Mouse (Mus musculus): ENCODE measurements around the gene Grm4.

Grm4 gene

DNA sequence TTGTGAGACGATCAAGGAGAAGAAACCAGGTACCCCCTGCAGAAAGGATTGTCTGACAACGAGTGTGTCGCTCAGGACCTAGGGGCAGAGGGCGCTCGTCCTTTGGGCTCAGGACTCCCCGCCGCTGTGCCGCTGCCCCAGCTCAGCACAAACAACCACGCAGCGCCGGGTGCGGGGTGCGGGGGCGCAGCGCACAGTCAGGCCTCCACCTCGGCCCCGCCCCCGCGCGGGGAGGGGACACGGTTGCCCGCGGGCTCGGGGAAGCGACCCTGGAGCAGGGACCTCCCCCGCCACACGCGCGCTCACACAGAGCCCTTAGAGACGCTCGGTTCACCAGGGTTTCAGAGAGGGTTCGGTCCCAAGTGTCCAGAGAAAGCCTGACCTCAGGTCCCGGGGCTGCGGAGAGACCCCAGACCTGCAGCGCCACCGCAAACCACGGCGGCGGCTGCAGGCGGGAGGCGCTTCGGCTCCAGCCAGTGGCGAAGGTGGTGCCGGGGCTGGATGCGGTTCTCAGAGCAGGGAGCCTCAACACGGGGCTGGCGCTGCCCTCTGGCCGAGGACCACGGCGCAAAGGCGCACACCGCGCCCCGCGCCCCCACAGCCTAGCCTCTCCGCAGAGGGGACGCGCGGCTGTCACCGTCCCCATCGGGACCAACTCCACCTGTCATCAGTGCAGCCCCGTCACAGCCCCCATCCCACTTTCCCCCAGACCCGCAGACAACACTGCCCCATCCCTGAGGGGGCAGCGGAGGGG is 9.2 kb downstream of the Grm4 start:
- DNase-seq (ENCODE audit: low read depth) = no peak

DNA sequence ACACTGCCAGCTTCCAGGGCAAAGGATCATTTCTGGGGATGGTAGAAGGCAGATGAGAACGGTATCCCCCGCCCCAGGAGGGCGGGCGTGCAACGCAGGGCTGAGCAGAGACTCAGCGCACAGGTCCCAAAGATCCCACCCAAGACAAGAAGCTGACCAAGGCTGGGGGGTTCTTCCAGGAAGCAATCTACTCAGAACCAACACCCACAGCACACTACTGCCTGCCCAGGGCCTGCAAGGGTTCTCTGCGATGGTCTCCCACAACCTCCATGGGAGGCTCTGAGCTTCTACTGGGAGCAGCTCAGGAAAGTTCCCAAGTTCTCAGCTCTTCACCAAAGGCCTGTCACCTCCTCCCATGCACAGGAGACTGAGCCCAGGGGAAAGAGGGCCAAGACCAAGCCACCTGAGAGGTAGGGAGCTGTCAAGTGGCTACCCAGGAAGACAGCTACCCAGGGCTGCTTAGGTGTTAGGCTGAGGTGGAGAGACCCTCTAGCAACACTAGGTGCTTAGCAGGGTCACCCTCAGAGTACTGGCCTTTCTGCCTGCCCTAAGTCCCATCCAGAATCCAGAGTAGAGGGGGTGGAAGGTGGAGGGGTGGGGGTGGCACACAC is 10.0 kb downstream of the Grm4 start:
- DNase-seq (ENCODE audit: low read depth) = no peak

DNA sequence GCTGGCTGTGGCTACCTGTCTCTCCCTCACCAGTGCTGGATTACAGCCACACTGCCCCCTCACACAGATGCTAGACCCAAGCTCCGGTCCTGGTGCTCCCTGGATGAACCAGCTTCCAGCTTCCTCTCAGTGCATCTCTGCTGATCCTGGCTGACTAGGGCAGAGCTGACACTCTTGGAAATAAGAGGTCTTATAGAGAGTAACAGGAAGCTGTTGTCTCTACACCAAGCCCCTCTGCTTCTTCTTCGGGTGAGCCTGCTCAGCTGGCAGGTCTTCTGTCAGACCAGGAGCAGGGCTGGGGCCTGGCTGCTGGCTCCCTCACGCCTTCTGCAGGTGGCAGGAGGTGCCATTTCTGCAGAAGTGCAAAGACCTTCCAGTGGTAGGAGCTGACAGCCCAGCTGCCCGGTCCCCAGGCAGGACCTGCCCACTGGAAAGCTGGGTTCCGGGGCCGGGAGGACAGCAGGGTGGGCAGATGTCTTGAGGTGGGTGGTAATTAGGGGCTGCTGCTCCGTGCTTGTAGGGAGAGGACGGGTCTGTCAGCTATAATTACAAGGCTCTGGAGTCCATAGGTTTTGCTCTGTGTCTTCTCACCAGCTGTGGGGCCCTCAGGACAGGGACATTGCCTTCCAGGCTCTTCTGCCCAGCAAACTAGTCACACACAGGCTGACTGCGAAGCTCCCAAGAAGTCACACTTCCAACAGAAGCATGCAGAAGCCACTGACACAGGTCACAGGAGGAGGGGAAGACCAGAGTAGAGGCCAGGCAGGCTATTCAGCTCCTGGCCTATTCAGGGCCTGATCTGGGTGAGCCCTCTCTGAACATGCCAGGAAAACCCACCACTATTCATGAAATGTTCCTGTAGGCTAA is 10.7 kb downstream of the Grm4 start:
- no peak for DNase-seq (ENCODE audit: low read depth)

DNA sequence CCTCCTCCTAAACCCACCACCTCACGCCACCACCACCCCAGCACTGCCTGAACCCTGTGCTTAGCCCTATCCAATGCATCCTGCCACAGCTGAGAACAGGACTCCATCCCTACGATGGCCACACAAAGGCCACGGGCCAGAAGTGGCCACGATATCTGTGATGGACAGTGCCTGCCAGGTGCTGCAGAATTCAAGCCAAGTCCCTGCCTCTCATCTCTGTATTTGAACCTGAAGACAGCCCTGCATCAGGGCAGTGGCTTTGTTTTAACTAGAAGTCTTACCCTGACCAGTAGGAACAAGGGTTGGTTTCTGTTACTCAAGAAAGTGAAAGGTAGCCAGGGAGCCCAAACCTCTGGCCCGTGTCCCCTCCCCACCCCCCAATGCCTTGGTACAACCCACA is 12.1 kb downstream of the Grm4 start:
- DNase-seq (ENCODE audit: low read depth) = no peak

DNA sequence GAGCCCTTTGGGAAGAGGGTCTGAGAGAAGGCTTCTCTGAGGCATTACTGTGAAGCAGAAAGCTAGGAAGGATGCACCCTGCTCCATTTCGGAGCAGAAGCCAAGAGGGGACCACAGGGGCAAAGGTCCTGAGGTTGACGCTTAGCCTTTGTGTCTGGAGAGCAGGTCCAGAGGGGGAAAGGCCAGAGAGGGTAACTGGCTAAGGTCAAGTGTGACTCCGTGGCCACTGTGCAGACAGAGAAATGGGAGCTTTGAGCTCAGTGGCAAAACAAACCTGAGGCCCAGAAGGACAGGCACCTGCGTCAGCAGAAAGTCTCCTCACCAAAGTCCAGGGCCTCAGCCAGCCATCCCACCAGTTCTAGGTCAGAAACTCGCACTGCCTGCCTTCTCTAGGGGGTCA is 12.7 kb downstream of the Grm4 start:
- DNase-seq (ENCODE audit: low read depth) = no peak

DNA sequence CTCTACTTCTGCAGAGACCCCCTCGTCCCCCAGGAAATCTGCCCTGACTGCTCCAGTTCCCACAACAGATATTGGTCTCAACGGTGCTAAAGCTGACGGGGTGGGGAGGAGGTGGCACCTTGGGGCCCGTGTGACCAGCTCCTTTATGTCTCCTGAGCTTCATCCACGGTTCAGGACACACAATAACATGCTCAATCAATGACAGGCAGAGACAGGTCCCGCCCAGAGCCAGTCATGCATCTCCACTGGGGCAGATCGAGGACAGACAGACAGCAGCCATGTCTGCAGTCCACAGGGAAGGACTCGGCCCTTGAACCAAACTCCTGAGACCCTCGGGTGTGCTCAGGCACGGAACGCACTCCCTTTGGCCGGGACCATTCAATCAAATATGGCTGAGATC is 13.2 kb downstream of the Grm4 start:
- no peak for DNase-seq (ENCODE audit: low read depth)

DNA sequence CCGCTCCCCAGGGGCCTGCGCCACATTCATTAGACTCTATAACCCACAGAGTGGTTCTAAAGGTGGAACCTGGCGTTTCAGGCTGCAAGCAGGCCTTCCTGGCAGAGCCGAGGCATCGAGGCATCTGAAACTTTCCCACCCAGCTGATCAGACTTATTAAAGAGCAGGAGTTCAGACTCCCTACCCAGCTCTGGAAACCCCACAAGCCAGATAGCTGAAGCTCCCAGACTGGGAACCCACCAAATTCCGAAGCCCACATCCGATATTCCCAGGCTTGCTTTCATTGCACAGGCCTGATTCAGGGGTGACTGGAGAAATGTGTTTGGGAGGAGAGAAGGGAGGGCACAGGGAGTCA is 13.6 kb downstream of the Grm4 start:
- no peak for DNase-seq (ENCODE audit: low read depth)

DNA sequence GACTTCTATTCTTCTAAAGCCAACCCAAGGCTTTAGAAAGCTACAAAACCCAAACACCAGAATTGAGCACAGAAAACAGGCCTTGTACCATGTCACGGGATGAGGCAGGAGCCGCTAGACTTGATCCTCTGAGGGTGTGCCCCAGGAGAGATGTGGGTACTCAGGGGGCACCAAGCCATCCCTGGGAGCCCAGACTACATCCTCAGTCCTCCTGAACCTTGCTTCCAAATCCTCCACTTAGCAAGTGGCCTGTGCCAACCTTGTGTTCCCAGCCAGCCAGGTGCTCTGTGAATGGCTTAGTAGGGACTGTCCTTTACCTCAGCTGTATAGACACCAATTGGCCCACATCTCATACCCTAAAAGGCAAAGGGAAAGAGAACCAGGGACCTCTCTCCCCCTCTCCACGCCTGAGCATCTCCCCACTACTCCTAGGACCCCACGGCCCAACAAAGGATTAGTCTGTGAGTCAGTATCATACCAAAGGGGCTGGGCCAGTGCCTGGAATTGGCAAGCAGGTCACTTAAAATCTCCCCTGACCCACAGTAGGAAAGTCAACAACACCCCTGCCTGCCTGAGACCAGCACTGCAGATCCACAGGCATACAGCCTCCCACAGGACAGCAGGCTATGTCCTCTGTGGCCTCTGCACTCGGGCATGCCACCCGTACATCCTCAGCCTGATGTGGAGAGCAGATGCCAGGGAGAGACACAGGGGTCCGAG is 14.2 kb downstream of the Grm4 start:
- DNase-seq (ENCODE audit: low read depth) = no peak

DNA sequence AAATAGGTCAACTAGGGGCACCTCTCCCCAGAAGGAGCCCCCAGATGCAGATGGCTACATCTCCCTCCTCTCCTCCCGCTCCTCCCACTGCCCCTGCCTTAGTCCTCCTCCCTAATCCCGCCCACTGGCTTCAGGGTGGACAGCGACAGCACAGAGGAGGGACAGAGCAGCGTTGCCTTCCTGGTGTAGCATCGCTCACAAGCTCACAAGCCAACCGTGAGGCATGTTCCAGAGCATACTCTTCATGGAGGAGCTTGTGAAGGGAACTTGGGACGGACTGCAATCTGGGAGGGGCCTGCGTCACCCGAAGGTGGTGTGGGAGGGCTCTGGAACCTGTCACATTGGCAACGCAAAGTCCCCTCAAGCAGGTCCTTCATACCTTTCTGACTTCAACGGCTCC is 14.8 kb downstream of the Grm4 start:
- no peak for DNase-seq (ENCODE audit: low read depth)

DNA sequence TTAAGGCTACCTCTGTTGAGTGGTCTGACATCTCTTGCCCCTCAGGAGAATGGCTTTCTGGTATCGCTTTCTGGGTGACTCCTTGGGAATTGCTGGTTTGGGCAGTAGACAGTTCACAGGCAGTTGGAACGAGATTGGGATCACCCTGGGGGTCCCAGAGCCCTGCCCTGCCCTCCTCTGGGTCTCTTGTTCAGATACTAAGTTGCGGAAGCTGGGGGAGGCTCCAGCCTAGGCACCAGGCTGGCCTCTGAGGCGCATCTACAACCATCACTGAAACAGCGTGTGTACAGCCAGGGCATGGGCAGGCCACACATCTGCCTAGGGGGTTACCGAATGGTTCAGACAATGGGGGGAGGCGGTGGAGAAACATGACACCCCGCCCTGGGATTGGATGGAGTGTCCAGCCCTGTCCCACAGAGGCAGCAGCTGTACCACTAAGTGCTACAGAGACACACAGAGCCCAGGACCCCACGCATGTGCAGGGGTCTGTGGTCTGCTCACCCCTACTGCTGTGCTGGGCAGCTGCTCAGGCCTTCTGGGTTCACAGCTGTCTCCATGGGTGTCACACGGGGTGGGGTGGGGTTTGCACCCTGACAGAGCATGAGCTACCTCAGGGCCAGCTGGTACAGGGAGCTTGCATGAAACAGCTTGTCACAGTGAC is 15.9 kb downstream of the Grm4 start:
- DNase-seq (ENCODE audit: low read depth) = no peak

DNA sequence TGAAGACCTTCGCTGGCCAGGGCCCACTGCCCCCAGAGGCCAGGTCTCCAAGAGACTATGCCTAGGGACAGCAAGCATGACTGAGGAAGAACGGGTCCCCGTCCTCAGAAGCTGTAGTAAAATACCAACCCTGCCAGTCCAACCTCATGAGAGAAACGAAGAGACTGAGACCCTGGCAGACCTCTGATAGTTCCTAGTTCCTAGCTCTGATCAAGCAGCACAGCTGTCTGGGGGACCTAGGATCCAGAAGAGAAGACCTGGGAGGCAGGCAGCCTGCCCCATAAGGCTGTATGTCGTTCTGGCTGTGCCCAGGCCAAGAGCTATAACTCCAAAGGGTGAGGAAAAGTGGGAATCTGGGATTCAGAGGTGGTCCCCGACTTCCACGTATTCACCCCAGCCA is 17.3 kb downstream of the Grm4 start:
- DNase-seq (ENCODE audit: low read depth) = no peak

DNA sequence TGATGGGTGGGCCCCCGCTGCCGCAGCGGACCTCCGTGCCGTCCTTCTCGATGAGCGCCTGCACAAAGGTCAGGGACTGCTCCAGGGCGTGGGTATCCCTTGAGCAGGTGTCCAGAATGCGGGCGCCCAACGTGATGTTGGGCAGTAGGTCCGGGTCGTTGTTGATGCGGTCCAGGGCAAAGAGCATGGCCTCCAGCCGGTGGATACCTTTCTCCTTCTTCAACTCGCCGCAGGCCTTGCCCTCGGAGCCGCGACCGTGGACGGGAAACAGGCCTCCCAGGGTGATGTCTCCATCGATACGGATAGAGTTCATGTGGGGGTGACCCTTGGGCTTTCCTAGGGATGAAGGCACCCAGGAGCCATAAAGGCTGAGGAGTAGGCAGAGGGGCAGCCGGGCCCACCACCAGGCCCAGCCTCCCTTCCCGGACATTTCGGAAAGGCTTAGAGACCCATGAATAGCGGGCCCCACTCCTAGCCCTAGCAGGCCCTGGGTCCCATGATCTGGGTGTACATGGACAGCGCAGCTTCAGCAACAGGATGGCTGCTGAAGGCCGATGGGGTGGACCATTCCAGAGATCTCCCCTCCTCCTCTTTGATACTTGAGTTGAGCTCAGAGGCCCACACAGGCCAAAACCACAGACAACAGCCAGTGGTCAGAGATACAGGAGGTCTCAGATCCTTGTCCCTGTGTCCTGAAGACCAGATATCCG is 18.3 kb downstream of the Grm4 start:
- no peak for DNase-seq (ENCODE audit: low read depth)

DNA sequence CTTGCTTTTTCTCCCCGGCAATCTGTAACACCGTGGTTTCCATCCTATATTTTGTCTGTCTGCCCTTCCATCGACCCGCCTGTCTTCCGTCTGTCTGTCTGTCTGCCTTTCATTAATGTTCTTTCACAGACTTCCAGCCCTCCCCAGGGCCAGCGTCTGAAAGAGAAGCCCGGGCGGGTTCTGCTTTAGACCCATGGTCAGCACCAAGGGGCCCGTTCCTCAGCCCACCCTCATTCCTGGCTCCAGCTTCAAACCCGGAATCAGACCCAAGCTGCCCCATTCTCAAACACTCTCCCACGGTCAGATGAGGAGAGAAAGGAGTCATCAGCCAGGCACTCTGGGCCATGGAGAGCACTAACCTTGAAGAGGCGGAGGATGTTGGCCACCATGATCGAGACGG is 18.9 kb downstream of the Grm4 start:
- no peak for DNase-seq (ENCODE audit: low read depth)

DNA sequence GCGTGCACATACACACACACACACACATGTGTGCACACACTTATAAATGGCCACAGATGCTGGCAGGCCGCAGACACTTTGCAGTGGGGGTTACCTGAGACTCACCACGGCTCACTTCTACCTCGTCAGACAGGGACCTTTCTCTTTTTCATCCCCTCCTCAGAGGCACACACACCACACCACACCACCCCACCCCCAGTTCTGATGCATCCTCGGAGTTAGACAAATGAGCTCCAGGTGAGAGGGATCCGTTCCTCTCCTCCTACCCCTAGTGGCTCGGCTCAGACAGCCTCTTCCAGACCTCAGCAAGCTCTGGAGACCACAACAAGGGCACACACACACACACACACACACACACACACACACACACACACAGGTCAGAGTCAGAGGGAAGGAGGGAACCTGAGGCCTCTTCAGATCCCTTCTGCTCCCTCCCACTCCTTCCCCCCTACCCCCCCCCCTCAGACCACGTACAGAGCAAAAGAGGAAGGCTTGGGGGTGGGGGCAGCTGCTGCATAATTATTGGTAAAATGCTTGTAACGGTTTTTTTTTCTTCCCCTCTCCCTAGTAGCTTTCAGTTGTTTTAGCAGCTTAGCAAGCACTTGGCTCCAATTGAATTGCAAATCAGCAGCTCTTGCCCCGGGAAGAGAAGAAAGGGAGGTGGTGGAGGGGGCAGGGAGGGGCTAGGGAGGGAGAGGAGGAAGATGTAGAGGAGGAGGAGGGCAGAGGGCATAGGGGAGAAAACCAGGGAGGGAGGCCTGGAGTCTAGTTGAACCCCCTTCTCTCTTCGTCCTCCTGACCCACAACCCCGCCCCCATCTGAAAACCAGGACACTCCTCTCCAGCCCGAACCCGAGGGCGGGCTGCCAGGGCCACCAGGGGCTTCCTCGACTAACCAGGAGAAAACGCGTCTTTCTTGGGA is 19.6 kb downstream of the Grm4 start:
- DNase-seq (ENCODE audit: low read depth) = peak; percentile 51

DNA sequence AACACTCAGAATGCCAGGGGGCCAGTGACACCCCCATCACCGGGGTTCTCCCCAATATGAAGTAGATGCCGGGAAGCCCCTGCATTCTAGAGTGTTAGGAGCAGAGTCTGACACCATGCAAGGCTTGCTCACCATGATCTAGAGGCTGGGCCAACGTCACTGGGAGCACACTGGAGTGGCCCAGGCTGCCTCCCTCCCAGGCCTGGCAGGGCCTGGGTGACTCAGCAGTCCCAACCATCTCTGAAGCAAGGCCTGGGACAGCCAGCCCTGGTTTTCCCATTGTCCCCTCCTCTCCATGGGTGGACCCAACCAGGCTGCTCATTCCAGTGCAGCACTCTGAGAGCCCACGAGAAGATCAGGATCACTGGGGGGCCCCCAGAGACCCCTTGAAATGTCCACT is 20.4 kb downstream of the Grm4 start:
- no peak for DNase-seq (ENCODE audit: low read depth)

DNA sequence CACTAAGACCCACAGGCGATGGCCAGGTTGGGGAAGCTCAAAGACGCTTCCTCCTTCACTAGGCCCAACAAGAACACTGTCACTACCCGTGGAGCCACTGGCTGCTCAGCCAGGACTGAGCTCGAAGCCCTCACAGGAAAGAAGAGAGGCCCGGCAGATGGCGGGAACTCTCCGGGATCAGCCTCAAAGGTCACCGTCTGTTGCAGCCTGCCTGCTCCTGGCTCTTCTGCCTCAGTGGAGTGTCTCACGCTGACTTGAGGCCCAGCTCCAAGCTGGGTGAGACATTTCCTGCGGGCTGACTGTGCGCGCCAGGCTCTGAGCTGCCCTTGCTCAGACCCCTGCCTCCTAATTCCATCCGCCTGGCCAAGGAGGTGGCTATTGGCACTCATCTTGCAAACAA is 22.1 kb downstream of the Grm4 start:
- no peak for DNase-seq (ENCODE audit: low read depth)

DNA sequence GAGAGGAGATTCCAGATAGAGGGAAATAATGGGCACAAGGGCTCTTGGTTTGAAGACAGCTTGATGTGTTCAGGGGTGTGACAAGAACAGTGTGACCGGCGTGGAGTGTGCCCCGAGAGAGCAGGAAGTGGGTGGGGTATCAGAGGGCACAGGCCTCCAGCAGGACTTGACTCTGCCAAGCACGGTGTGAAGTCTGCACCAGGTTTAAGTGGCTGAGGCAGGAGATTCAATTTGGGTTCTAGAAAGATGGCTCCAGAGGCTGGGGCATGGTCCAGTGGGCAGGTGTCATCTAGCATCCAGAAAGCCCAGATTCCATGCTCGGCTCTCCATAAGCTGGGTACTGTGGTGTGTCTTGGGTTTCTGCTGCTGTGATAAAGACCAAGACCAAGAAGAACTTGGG is 23.4 kb downstream of the Grm4 start:
- no peak for DNase-seq (ENCODE audit: low read depth)

DNA sequence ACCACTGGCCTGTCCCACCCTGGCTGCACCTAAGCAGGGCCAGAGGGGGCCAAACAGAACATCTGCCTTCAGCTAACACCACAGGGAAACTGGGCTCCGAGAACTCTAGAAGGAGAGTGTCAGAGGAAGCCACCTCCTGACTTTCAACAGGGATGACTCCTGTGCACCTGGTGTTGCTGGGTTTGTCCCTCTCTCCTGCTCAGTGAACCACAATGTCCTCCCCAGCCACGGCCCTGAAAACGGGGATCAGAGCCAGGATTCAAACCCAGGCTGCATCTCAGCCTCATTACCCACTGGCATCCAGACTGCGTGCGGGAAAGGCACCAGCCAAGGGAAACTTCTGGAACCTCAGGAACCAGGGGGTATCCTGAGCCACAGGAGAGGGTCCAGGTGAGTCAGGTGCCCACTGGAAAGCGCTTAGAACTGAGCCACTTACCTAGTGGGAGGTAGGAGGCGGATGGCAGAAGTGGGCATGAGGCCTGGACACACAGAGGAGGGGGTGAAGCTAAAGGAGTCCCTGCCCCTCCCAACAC is 26.1 kb downstream of the Grm4 start:
- no peak for DNase-seq (ENCODE audit: low read depth)

DNA sequence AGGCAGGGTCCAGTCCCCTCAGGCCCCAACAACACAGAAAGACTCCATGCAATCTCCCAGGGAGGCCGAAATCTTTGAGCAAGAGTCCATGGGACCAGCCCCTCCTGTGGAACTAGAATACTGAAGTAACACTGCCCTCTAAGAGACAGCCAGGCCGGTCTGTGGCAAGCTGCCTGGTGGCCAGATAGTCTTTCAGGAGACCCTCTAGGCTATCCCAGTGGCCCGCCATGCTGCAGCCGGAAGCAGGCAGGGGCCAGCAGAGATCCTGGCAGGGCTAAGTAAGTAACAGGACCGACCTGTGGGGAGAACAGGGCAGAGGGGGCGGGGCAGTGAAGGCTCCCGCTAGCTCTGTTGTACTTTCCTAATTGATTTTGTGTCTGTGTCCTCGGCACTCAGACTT is 27.2 kb downstream of the Grm4 start:
- DNase-seq (ENCODE audit: low read depth) = no peak

DNA sequence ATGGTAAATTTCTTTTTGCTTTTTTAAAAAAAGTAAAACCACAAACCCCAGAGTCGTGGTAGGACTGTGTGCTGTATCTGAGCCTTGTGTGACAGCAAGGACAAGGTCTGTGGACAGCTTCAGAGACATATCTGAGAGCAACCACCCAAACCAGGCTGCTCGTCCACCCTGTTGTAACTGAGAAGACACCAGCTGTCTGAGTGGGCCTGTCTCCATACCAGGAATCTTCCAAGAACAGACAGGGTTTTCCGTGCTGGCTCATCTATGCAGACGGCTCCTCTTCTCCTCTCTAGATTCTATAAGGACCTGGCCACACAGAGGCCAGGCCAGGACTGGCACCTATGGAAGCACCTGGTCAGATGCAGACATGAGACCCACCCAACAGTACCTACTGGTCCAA is 27.8 kb downstream of the Grm4 start:
- DNase-seq (ENCODE audit: low read depth) = no peak
